Mouse (Mus musculus): Measurements from ENCODE around the gene Ncam2. TPM values are rescaled to one million over a fixed set of nuclear protein-coding genes. Genes with fewer than 3 reads are reported as not detected.

The Ncam2 gene
- 0.03 TPM in 1 of 2 replicates, not detected in the other for polyA plus RNA-seq (2015; fragmentation: Nextera tagmentation; extraction: Ambion mirVana)

GRCm38 (mm10) chr16:81200201-81201071, at the start of gene Ncam2:
Ncam2 (plus strand) TSS chr16:81200697.
- DNase-seq (ENCODE audit: low spot score) = peak; percentile 30

DNA sequence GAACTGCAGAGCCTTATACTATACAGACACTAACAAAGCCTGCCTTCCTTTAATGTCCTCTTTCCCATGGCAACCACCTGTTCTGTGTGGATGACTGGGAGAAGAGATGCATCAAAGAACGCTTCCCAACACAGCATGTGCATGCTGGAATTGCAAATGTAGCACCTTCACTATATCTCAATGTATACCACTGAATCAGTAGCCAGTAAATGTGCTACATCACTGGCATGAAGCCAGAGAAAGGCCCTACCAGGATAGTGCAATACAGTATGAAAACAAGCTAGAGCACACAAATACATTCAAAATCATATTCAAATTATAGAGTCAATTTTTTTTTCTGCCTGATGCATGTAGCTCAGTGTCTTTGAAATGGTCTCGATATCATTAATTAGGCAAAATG, 29.7 kb upstream of the Ncam2 start:
- no peak for DNase-seq (ENCODE audit: low spot score)

- no peak for DNase-seq (ENCODE audit: low spot score)
Observed at GRCm38 (mm10) chr16:81175302-81175943, 25.1 kb upstream of the Ncam2 start.

DNA sequence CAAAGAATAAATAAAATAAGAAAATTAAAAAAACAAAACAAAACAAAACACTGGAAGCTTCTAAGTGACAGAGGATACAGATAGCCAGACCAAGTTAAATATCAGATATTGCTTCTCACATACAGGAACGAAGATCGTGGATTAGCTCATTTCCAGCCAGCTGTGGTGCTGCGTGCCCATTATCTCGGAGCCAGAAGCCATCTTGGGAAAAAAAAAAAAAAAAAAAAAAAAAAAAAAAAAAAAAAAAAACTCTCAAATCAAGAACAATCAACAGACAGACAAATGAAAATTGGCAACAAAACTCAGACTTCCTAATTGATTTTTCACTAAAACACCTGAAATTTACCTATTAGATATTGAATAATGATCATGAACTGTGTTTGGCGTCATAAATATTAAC, 20.7 kb upstream of the Ncam2 start:
- no peak for DNase-seq (ENCODE audit: low spot score)

- no peak for DNase-seq (ENCODE audit: low spot score)
Observed at GRCm38 (mm10) chr16:81187579-81188179, 12.8 kb upstream of the Ncam2 start.

GRCm38 (mm10) chr16:81191621-81192020, 8.9 kb upstream of the Ncam2 start:
- no peak for DNase-seq (ENCODE audit: low spot score)

- no peak for DNase-seq (ENCODE audit: low spot score)
Observed at GRCm38 (mm10) chr16:81192607-81193006, 7.9 kb upstream of the Ncam2 start.

DNA sequence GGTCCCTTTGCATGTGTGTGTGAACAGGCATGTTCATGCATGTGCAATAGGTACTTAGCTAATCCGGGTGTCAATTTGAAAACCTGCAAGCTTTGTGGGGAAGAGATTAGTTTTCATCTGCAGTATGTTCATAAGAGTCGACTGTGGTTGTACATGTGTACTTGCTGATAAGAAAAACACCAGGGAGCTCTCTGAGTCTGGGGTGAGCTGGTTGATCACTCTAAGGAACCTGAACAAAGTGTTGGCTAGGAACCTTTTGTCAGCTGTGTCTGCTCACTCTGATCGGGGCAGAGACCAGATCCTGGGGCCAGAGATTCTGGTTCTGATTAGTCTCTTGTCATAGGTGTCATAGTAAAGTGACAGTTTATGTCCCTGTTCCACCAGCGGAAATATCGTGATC, 1.0 kb upstream of the Ncam2 start:
- no peak for DNase-seq (ENCODE audit: low spot score)

- no peak for DNase-seq (ENCODE audit: low spot score)
Observed at GRCm38 (mm10) chr16:81201471-81201870, 974 bp downstream of the Ncam2 start.

DNA sequence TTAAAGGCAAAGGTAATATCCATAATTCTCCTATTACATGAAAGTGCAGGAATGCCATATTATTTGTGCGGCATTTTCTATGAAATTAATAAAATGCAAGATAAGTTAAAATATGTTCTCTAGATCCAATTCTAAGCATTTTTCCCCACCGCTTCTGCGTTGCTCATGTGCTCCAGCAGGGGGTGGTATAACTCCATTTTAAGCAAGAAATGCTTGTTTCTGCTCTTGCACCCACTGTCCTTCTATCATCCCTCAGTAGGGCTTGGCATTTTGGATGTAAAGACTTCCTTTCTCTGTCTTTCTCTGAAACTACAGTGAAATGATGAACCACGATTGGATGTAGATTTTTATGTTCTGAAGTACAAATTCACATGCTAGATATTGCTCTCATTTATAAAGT, 1.5 kb downstream of the Ncam2 start:
- DNase-seq (ENCODE audit: low spot score) = peak; percentile 18

GRCm38 (mm10) chr16:81202721-81203161, 2.2 kb downstream of the Ncam2 start:
- DNase-seq (ENCODE audit: low spot score) = no peak

GRCm38 (mm10) chr16:81204405-81205034, 4.0 kb downstream of the Ncam2 start:
- no peak for DNase-seq (ENCODE audit: low spot score)

- DNase-seq (ENCODE audit: low spot score) = no peak
Observed at GRCm38 (mm10) chr16:81221176-81221575, 20.7 kb downstream of the Ncam2 start.

DNA sequence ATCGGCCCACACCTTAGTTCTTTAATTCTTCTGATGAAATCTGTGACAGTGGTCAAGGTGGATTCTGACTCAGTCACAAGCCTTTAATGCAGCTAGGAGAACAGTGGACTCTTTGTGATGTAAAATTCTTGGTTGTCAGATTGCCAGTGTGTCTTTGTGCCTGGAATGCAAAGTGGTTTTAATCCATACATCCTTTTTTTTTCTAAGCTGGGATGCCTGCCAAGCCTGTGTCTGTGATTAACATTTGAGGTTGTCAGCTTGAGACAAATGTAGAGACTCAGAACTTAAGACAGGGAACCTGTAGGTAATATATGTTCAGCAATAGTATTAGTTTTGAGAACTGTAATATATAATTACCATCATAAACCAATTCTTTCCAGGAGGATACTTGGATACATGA, 23.3 kb downstream of the Ncam2 start:
- no peak for DNase-seq (ENCODE audit: low spot score)

DNA sequence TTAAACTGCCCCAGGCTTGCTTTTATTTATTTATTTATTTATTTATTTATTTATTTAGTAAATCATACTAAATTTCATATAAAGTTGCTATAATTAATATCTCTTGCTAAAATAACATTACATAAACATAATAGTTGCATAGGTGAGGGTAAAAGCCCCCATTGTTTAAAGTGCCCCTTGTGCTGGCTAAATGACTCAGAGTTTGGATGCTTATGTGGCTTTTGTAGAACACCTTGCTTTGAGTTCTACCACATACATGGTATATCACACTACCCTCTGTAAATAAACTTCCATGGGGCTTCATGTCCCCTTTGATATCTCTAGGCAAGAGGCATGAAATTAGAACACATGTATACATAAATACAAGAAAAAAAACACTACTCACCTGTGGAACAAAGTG, 23.8 kb downstream of the Ncam2 start:
- DNase-seq (ENCODE audit: low spot score) = no peak

DNA sequence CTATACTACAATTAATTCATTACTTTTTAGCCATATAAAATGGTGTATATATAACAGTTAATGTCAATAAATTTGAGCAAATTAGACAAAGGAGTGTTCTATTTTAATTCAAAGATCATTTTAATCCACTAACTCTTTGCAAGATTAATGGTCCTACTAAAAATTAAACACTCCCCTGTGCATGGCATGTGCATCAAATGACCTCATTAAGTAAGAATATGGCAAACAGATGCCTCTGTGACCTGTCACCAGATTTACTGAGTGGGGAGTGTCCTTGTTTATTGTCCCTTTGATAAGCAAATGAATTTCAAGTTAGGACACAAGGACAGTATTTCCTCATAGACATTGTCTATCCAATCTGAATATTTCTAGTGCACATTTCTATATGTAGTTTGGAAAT, 54.4 kb downstream of the Ncam2 start:
- no peak for DNase-seq (ENCODE audit: low spot score)

DNA sequence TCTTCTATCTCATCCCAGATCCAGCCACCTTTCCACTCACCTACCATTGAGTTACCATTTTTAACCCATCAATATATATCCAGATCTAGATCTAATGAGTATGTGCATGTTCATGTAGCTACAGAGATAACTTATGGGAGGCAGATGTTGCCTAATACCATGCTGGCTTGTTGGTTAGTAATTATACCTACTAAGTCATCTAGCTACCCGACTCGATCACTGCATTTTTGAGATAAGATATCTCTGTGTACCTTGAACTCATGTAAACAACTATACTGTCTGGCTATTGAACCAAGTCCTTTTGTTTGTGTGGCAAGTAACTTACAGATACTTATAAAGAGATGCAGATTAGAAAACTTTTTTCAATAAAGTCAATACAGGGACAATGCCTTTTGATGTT, 59.9 kb downstream of the Ncam2 start:
- no peak for DNase-seq (ENCODE audit: low spot score)

GRCm38 (mm10) chr16:81273597-81274360, 73.3 kb downstream of the Ncam2 start:
- DNase-seq (ENCODE audit: low spot score) = no peak

- DNase-seq (ENCODE audit: low spot score) = no peak
Observed at GRCm38 (mm10) chr16:81284241-81284640, 83.7 kb downstream of the Ncam2 start.

DNA sequence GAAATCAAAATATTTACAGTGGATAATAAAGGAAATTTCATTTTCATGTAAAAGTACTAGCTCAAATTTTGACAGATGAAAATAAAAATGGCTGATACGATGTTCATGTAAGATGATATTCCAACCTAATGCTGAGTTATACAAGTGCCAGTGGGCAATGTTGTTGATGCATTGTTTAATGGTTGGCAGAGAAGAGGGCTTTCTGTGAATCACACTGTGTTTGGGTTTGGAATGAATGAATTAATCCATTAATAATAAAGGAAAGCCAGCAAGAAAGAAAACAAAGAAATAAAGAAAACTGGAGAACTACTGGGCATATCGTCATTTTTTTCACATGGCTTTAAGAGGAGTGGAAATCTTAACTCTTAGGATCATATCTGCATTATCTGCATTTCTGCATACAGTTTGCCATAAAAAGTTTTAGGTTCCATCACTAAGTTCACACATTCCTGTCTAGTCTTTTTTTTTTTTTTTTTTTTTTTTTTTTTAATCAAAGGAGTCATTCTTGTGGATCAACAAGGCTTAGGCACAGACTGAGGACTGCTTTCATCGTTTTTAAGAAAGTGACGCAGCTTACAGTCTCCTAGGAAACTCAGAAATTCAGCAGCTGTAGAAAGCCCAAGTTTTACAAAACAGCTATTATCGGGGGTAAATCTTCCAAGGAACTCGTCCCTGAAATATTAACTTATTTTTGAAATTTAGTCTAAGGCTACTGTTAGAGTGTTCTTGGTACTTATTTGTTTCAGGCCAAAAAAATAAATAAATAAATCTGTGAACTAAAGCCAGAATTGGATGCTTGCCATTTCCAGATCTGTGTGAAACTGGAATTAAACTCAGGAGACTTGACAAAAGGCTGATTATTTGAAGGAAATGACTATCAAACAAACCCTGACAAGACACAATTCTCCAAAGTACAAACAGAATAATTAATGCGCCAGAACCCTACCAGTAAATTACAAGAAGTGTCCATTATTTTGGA, 84.7 kb downstream of the Ncam2 start:
- no peak for DNase-seq (ENCODE audit: low spot score)
